Comparison of ENCODE assay signal across 10 mouse cellular contexts in the genomic region with DNA sequence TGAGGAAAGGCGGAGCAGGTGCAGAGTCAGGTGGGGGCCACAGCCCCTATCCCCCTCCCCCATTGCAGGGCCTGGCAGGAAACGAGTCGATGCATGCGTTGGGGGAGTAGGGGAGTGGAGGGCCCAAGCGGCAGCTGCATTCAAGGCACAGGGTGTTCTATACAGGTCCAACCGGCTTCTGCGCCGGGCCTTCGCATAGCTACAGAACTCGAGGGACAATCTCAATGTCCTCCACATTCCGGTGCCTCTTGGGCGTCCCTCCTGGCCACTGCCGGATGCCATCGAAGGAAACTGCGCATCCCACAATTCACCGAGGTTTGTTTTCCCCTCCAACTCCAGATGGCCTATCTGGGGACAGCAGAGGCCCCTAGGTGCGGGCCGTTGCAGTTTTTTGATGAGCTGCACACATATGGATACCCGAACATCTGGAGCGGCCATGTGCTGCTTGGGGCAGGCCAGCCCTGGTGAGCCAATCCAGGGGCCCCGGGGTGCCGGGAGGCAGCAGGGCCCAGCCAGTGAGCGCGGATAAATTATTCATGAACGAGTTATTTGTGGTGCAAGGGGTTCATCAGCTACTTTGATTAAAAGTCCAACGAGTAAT.
DNase-seq lines count a peak whose midpoint lies in the region; ATAC-seq lines count a peak whose summit lies in the region.
"Had no signal": no experiment of that assay in that cellular context is flagged by ENCODE, and none has a peak within 500 bp of the region (broad histone marks: within the 10 kb centered on the region; RNA-seq: fewer than 3 reads in every experiment).

No protein-coding gene starts in this region.

- peaks cover 26% of the 10 kb centered on the region for H3K4me1 ChIP-seq in forebrain, embryonic 16.5 days (replicated peaks; ENCODE audit: control insufficient read depth, insufficient read depth, low read length)
- peaks cover 31% of the 10 kb centered on the region for H3K4me1 ChIP-seq in midbrain, embryonic 13.5 days (replicated peaks)

- DNase-seq in kidney, postnatal 4 days, result peak; percentile 15 to 28
- DNase-seq in kidney, adult 11 months, result no peak
- peak; percentile 52 for DNase-seq in thymus, postnatal 25 days
- DNase-seq in B cell, adult 2 months, result no peak
- no peak for DNase-seq in urinary bladder, adult 2 months (ENCODE audit: low spot score)
- DNase-seq in layer of hippocampus, adult 8-10 months (ENCODE audit: low spot score in 2 of 2), result no peak
- DNase-seq: gastrocnemius, postnatal 14 days had no signal

- H3K36me3 ChIP-seq in forebrain, embryonic 16.5 days (ENCODE audit: control insufficient read depth, insufficient read depth), result no peaks in the 10 kb centered on the region
- no peaks in the 10 kb centered on the region for H3K36me3 ChIP-seq in midbrain, embryonic 13.5 days
- H3K36me3 ChIP-seq: G1E had no signal

- H3K9ac ChIP-seq in forebrain, embryonic 16.5 days (replicated peaks; ENCODE audit: low read depth, low read length), result peak overlapping the region; percentile 39; the same call in 1 of the 2 replicates
- H3K9ac ChIP-seq in midbrain, embryonic 13.5 days (replicated peaks), result 0 out of 2 replicates have a peak overlapping the region, but pooled peaks have one; percentile 29

- 11% methylated on average over 26 of the region's 26 CpGs for WGBS in forebrain, embryonic 16.5 days
- WGBS in midbrain, embryonic 13.5 days, result 12% methylated on average over 26 of the region's 26 CpGs

- H3K4me3 ChIP-seq in forebrain, embryonic 16.5 days (replicated peaks; ENCODE audit: low read length), result no peak overlapping the region
- H3K4me3 ChIP-seq in midbrain, embryonic 13.5 days (replicated peaks), result no peak overlapping the region

- H3K27ac ChIP-seq in forebrain, embryonic 16.5 days (ENCODE audit: low read length), result peak overlapping the region; percentile 66; the same call in 1 of the 2 replicates
- H3K27ac ChIP-seq in midbrain, embryonic 13.5 days, result peak overlapping the region; percentile 11

- H3K9me3 ChIP-seq in forebrain, embryonic 16.5 days (ENCODE audit: control insufficient read depth, low read length), result no peaks in the 10 kb centered on the region
- H3K9me3 ChIP-seq in midbrain, embryonic 13.5 days, result 0 out of 2 replicates have a peak, but pooled peaks cover 3% of the 10 kb centered on the region
- H3K9me3 ChIP-seq: G1E had no signal

- H3K27me3 ChIP-seq in forebrain, embryonic 16.5 days (replicated peaks; ENCODE audit: control insufficient read depth, insufficient read depth, low read length), result 0 out of 2 replicates have a peak, but pooled peaks cover 4% of the 10 kb centered on the region
- peaks cover 27% of the 10 kb centered on the region for H3K27me3 ChIP-seq in midbrain, embryonic 13.5 days

- H3K4me2 ChIP-seq in forebrain, embryonic 16.5 days (ENCODE audit: low read length), result peak overlapping the region; percentile 43
- H3K4me2 ChIP-seq in midbrain, embryonic 13.5 days (replicated peaks), result peak overlapping the region; percentile 37

- ATAC-seq in forebrain, embryonic 16.5 days, result peak; percentile 76
- ATAC-seq in midbrain, embryonic 13.5 days, result peak; percentile 81

Comparison
In these comparisons a context has a peak if more than half of its experiments do, and no peak if none do; other contexts are left out.
1. DNase-seq: peak in kidney, postnatal 4 days (2 of 2) and thymus, postnatal 25 days (single experiment); none in kidney, adult 11 months (single experiment), B cell, adult 2 months (0 of 2), urinary bladder, adult 2 months (single experiment) and layer of hippocampus, adult 8-10 months (0 of 2).